Mouse (Mus musculus) gastrocnemius, postnatal 14 days (tissue): Measurements from ENCODE around the gene Tnfsfm13. TPM values are rescaled to one million over a fixed set of nuclear protein-coding genes. Genes with fewer than 3 reads are reported as not detected.
"Not testable (repeated sequence)": the region's sequence is repeated elsewhere in the genome, so short reads cannot be mapped to it uniquely, and the experiment has no call there.

Source experiments
- DNase-seq: peaks from one replicate; pipeline ENCODE4 v3.0.0; 2021; ENCODE audit warnings: mixed read lengths
- intact Hi-C: fragments of 180-260 bp; cut with DNase I; formaldehyde crosslinking; loops from one replicate; pipeline ENCODE4 v1.15.1; 2025; ENCODE audit warnings: low total_unique reads
- long read RNA-seq, 2 experiments: library from polyadenylated mRNA; stranded (forward); transcript quantifications; one replicate each; pipeline ENCODE4 v2.0.0; 2021
- total RNA-seq, 2 experiments: library from RNA; stranded (reverse); gene quantifications; 2 replicates each; pipeline ENCODE4 v1.2.3; 2021

The Tnfsfm13 gene
- 1 to 10 TPM; 2.2 to 3.0 TPM for total RNA-seq
- long read RNA-seq, experiment 1, partial matches to known transcripts, result 0 of 6 reads
- long read RNA-seq, experiment 1, other reads (novel, unspliced or antisense), result 2 of 6 reads
- long read RNA-seq, experiment 2, partial matches to known transcripts, result 0 of 2 reads
- long read RNA-seq, experiment 2, other reads (novel, unspliced or antisense), result 1 of 2 reads

DNA sequence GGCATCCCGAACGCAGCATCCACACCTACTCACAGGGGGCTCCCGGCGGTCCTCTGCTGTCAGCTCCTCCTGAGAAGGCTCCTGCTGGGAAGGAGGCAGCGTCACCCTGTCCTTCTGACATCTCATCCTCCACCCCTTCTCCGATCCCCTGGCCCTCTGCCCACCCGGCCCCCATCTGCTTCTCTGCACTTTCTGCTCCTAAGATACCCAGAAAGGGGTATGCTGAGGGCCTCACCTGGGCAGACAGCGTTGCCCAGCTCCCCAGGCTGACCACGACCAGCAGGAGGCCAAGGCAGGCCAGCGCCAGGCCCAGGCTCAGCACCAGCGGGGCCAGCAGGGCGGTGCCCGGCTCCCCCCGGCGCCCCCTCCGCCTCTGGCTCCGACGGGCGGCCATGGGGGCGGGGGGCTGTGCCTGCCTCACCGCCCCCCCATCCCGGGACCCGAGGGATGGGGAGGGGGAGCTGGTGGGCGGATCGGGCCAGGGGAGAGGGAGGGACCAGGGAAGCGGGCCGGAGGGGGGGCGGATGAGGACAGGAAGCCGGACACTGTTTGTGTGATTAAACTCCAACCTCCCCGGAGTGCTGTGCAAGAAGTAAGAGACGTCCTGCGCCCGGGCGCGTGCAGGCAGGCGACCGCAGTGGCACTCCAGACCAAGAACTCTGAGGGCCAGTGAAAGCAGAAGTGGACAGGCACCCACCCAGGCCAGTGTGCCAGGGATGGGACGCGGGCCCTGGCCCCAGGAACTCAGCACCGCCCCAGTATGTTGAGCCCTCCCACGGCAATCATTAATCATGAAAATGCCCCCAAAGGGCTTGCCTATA, at the start of gene Tnfsfm13, which contains the start of gene Tnfsf12:
TSS of gene Tnfsfm13 (minus strand) at position 738 of the 821 bp plus-strand sequence.
TSS of gene Tnfsf12 (minus strand) at position 489 of the 821 bp plus-strand sequence.
- DNase-seq, result peak; percentile 86
- intact Hi-C loops, result no loop called here

DNA sequence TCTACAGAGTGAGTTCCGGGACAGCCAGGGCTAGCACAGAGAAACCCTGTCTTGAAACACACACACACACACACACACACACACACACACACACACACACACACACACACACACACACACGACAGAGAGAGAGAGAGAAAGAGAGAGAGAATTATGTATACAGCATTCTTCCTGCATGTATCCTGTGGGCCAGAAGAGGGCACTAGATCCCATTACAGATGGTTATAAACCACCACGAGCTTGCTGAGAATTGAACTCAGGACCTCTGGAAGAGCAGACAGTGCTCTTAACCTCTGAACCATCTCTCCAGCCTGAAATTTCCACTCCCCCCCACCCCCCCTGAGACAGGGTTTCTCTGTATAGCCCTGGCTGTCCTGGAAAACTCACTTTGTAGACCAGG, 35.5 kb upstream of the Tnfsfm13 start:
- intact Hi-C loops, result not testable (repeated sequence)

GRCm38 (mm10) chr11:69729063-69729462, 33.2 kb upstream of the Tnfsfm13 start:
- intact Hi-C loops, result no loop called here
- DNase-seq, result peak; percentile 58

More for the DNA sequence above, 35.5 kb upstream of the Tnfsfm13 start:
- DNase-seq, result not testable (repeated sequence)

- DNase-seq, result no peak
- intact Hi-C loops, result no loop called here
Observed at GRCm38 (mm10) chr11:69725951-69726350, 30.1 kb upstream of the Tnfsfm13 start.

GRCm38 (mm10) chr11:69723074-69723473, 27.2 kb upstream of the Tnfsfm13 start:
- DNase-seq, result no peak
- intact Hi-C loops, result no loop called here

DNA sequence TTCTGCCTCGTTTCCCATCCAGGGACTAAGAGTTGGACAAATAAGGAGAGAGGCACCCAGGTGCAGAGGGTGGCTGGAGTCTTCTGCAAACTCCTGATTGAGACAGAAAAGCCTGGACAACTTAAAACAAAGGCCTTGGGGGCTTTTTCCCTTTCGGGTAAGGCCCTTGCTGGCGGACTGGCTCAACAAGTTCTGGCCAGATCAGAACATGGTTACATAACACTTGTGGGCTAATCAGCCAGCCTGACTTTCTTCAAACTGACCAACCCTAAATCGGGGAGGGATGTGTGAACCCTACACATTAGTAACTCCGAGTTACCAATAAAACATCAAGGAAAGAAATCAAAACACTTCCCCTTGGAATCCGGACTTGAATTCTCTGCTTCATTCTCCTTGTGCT, 25.0 kb upstream of the Tnfsfm13 start:
- DNase-seq, result no peak
- intact Hi-C loops, result no loop called here

GRCm38 (mm10) chr11:69719423-69719822, 23.5 kb upstream of the Tnfsfm13 start:
- intact Hi-C loops, result no loop called here

GRCm38 (mm10) chr11:69718661-69719060, 22.8 kb upstream of the Tnfsfm13 start:
- intact Hi-C loops, result no loop called here
- no peak for DNase-seq

More at GRCm38 (mm10) chr11:69719423-69719822, 23.5 kb upstream of the Tnfsfm13 start:
- no peak for DNase-seq

- no peak for DNase-seq
- intact Hi-C loops, result no loop called here
Observed at GRCm38 (mm10) chr11:69716953-69717352, 21.1 kb upstream of the Tnfsfm13 start.

- no peak for DNase-seq
- intact Hi-C loops, result no loop called here
Observed at GRCm38 (mm10) chr11:69715929-69716328, 20.0 kb upstream of the Tnfsfm13 start.

- no peak for DNase-seq
- intact Hi-C loops, result no loop called here
Observed at GRCm38 (mm10) chr11:69715482-69715881, 19.6 kb upstream of the Tnfsfm13 start.

DNA sequence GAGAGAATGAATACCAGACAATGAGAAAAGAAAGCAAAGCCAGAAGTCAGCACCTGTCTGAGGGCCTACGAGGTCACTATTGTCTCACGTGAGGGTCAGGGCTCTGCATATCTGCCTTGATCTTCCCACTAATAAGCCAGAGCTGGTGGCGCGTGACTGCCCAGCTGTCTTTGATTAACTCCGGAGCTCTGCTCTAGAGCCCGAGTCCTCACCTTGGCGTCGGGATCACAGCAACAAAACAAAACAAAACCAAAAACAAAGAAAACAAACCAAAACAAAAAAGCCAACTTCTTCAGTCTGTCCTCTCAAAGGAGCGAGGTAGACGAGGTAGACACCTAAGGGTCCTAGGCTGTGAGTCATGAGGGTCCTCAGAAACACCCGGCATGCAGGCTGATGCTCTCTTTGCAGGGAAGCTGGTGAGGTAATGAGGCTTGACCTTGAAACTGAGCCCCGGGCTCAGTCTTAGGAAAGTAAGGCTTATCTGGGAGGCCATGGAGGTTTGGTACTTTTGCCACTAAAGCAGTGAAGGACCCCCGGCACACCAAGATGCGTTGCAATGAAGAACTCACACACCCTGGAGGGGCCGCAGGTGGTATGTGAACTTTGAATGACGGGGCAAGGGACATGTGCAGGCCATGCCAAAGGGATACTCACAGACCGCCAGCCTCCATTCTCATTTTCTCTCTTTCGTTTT, 18.9 kb upstream of the Tnfsfm13 start:
- intact Hi-C loops, result no loop called here
- DNase-seq, result no peak

DNA sequence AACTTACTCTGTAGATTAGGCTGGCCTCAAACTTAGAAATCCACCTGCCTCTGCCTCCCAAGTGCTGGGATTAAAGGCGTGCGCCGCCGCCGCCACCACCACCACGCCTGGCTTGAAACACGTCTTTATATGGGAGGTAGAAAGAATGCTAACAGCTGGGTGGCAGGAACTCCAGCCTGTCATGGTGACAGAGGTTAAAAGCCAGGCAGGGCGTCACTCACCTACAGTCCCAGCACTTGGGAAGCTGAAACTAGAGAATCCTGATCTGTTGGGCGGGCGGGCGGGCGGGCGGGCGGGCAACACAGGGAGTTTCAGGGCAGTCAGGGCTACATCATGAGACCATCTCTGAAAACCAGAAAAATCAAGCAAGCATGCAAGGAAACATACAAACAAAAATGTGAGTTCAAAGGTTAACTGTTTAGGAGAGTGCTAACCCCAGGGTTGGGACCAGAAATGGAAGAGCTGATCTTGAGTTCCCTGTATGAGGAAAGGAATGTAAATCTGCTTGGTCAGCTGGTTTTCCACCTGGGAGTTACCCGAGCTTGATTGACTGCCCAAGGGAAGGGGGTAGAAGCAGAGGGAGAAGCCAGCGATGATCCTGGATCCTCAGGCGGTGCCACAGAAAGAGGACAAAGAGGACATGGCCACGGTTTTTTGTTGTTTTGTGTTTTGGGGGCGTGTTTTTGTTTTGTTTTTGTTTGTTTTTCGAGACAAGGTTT, 17.2 kb upstream of the Tnfsfm13 start:
- intact Hi-C loops, result no loop called here
- DNase-seq, result no peak

DNA sequence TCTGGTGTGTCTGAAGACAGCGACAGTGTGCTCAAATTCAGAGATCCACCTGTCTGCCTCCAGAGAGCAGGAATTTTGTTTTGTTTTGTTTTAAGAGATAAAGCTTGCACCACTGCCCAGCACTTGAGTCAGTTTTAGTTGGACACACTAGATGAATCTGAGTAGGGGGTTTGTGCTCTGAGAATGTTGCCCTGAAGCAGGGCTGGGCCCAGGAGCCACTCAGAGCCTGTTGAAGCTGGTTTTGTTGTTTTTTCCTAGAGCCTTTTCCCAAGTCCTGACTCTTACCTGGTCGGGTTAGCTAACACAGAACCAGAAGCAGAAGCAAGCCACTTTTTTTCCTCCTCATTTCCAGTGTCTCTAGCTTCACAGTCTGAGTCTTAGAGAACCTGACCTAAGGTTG, 15.2 kb upstream of the Tnfsfm13 start:
- intact Hi-C loops, result no loop called here
- no peak for DNase-seq

DNA sequence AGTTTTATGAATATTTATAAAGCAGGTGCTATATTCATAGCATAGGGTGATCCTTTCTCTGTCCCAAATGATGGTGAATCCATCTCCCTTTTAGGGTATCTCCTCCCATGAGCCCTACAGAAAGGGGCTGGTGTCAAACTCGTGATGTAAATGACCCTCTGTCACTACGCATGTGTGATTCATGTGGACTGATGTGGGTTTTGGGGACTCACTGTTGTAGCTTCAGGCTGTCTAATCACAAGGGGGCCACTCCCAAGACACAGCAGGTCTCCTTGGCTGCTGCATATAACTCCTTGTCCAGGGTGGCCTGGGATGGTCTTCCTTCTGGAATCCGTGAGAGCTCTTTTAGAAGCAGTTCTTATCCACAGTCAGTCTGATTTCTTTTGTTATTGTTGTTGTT, 14.6 kb upstream of the Tnfsfm13 start:
- intact Hi-C loops, result no loop called here
- DNase-seq, result no peak

DNA sequence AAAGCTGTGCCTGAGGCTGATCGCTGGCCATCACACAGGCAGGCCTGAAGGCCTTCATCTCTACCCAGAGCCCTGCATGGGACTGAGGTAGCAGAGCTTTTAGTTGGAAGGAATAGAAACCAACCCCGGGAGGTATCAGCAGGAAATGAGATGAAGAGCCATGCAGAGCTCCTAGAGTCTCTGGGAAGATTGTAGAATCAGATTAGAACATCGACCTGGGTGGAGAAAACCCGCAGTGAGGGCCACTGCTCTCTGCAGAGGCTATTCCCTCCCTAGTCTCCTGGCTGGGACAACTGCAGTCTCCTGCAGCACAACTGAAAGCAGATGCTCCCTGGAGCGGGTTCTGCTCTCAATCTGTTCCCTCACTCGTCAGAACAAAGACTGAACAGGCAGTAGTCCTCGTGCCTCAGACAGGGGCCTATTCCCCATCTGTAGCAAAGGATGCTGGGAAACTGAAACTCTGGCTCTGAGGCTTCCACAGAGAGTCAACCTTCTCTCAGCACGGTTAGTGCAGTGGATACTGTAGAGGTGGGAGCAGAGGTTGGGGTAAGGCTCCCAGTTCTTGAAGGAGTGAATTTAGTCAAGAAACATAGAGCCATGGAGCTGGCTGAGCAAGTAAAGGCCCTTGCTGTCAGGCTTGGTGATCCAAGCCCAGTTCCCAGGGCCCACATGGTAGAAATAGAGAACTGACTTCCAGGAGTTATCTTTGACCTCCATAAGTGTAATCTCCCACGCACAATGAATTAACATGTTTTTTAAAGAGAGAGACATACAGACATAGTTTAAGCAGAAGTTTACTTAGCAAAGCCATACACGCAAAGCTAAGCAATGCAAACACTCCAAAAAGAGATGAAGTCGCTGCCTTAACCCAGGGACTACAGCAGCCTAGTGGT, 13.9 kb upstream of the Tnfsfm13 start:
- no peak for DNase-seq
- intact Hi-C loops, result no loop called here

GRCm38 (mm10) chr11:69708614-69709265, 12.8 kb upstream of the Tnfsfm13 start:
- intact Hi-C loops, result no loop called here
- DNase-seq, result no peak

GRCm38 (mm10) chr11:69707873-69708381, 12.0 kb upstream of the Tnfsfm13 start:
- no peak for DNase-seq
- intact Hi-C loops, result no loop called here
